Mouse (Mus musculus) neural tube, embryonic 12.5 days (tissue): ENCODE data around the gene Klhl25. TPM values are rescaled to one million over a fixed set of nuclear protein-coding genes. Genes with fewer than 3 reads are reported as not detected.
"Not testable (repeated sequence)": the region's sequence is repeated elsewhere in the genome, so short reads cannot be mapped to it uniquely, and the experiment has no call there.

Experiments used
- ATAC-seq: fragments of 200-750 bp; cut with Nextera tagmentation; 2 replicates; pipeline ENCODE4 v1.8.0; 2017; ENCODE audit warnings: low read depth, mild to moderate bottlenecking, moderate TSS enrichment, moderate library complexity; ENCODE audit not compliant: low FRiP score
- H3K27ac ChIP-seq: fragments of 300-500 bp; sonication (generic); 2 replicates; pipeline ENCODE4 v1.5.1; 2016
- H3K27me3 ChIP-seq: fragments of 300-500 bp; sonication (generic); replicated peaks from 2 replicates; pipeline ENCODE4 v1.6.1; 2016; ENCODE audit warnings: mild to moderate bottlenecking
- H3K36me3 ChIP-seq: fragments of 300-500 bp; sonication (generic); 2 replicates; pipeline ENCODE4 v1.6.1; 2016; ENCODE audit warnings: mild to moderate bottlenecking
- H3K4me1 ChIP-seq: fragments of 300-500 bp; sonication (generic); 2 replicates; pipeline ENCODE4 v1.6.1; 2016
- H3K4me2 ChIP-seq: fragments of 300-500 bp; sonication (generic); replicated peaks from 2 replicates; pipeline ENCODE4 v1.6.1; 2016; ENCODE audit warnings: mild to moderate bottlenecking
- H3K4me3 ChIP-seq: fragments of 300-500 bp; sonication (generic); 2 replicates; pipeline ENCODE4 v1.5.1; 2016
- H3K9ac ChIP-seq: fragments of 300-500 bp; sonication (generic); 2 replicates; pipeline ENCODE4 v1.6.1; 2016; ENCODE audit warnings: mild to moderate bottlenecking
- H3K9me3 ChIP-seq: fragments of 300-500 bp; sonication (generic); 2 replicates; pipeline ENCODE4 v1.6.1; 2016; ENCODE audit warnings: mild to moderate bottlenecking
- WGBS: fragments of 180-500 bp; shearing (Covaris S2); methylation state at CpG from one replicate; pipeline ENCODE4 v1.1.7; 2016; 5-methylcytosine and 5-hydroxymethylcytosine counted together
- polyA plus RNA-seq: library from polyadenylated mRNA; unstranded; fragments of >200 nt; fragmentation: Nextera tagmentation; extraction: Ambion mirVana; gene quantifications from 2 replicates; pipeline ENCODE4 v1.2.1, GENCODE M21; 2016

The Klhl25 gene
- polyA plus RNA-seq, 1 experiment from 2014 or later: 27.5 TPM

GRCm38 (mm10) chr7:75915550-75915949 is 67.4 kb downstream of the Klhl25 start:
- H3K4me1 ChIP-seq, H3K27me3 ChIP-seq, ATAC-seq, H3K9me3 ChIP-seq, H3K9ac ChIP-seq, H3K4me3 ChIP-seq, H3K27ac ChIP-seq, H3K36me3 ChIP-seq, H3K4me2 ChIP-seq: not testable (repeated sequence)
- WGBS: 80% methylated on average over 3 of the region's 3 CpGs

GRCm38 (mm10) chr7:75917662-75918061 is 69.6 kb downstream of the Klhl25 start:
- 88% methylated on average over 4 of the region's 4 CpGs for WGBS
- H3K4me3 ChIP-seq: no peak overlapping the region

GRCm38 (mm10) chr7:75919745-75920144 is 71.6 kb downstream of the Klhl25 start:
- not testable (repeated sequence) for H3K27ac ChIP-seq, H3K9me3 ChIP-seq, H3K4me3 ChIP-seq, H3K36me3 ChIP-seq, H3K4me2 ChIP-seq, H3K4me1 ChIP-seq, H3K9ac ChIP-seq, ATAC-seq, H3K27me3 ChIP-seq
- 78% methylated on average over 3 of the region's 3 CpGs for WGBS

More at GRCm38 (mm10) chr7:75917662-75918061, 69.6 kb downstream of the Klhl25 start:
- no peaks in the 10 kb centered on the region for H3K36me3 ChIP-seq
- no peak overlapping the region for H3K27ac ChIP-seq
- no peak overlapping the region for H3K9ac ChIP-seq
- H3K4me1 ChIP-seq: no peaks in the 10 kb centered on the region
- no peak for ATAC-seq
- no peaks in the 10 kb centered on the region for H3K9me3 ChIP-seq
- H3K27me3 ChIP-seq: no peaks in the 10 kb centered on the region
- H3K4me2 ChIP-seq: no peak overlapping the region
